In the genomic region with DNA sequence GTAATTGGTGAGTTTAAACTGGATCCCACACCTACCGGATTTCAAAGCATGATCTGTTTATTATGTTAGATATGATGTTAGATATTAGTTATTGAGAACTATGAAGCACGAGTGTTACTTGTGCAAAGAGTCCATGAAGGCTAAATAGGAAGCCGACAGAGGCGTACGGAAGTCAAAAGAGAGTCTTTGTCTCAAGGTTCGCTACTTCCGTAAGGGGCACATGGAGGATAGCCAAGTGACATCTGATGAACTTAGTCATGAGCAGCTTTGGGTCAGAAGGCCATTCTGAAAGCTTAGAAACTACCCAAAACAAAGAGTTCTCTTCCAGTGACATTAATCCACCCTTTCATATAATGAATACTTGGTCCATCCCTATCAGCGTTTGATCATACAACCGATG, we compare ENCODE assay signal across 22 mouse cellular contexts. TPM values are rescaled to one million over a fixed set of nuclear protein-coding genes. Genes with fewer than 3 reads are reported as not detected.
DNase-seq lines count a peak whose midpoint lies in the region; ATAC-seq and TF ChIP-seq lines count a peak whose summit lies in the region.
"Had no signal": no experiment of that assay in that cellular context is flagged by ENCODE, and none has a peak within 500 bp of the region (broad histone marks: within the 10 kb centered on the region; RNA-seq: fewer than 3 reads in every experiment).

No protein-coding gene starts in this region.

- no peak overlapping the region for H3K27ac ChIP-seq in kidney, embryonic 16.5 days (ENCODE audit: low read length)
- H3K27ac ChIP-seq in liver, postnatal 0 days (ENCODE audit: low read depth) = peak overlapping the region; percentile 96
- H3K27ac ChIP-seq: embryonic facial prominence, embryonic 13.5 days; embryonic facial prominence, embryonic 15.5 days; forebrain, embryonic 10.5 days; forebrain, embryonic 12.5 days had no signal

- H3K4me2 ChIP-seq in kidney, embryonic 16.5 days (replicated peaks; ENCODE audit: low read depth, low read length) = no peak overlapping the region
- H3K4me2 ChIP-seq in liver, postnatal 0 days (ENCODE audit: low read depth, low read length) = no peak overlapping the region
- H3K4me2 ChIP-seq: embryonic facial prominence, embryonic 13.5 days; embryonic facial prominence, embryonic 15.5 days; forebrain, embryonic 12.5 days had no signal

- H3K27me3 ChIP-seq in kidney, embryonic 16.5 days (ENCODE audit: insufficient read depth, low read length) = no peaks in the 10 kb centered on the region
- no peaks in the 10 kb centered on the region for H3K27me3 ChIP-seq in liver, postnatal 0 days (ENCODE audit: insufficient read depth, low read length)
- H3K27me3 ChIP-seq: embryonic facial prominence, embryonic 13.5 days; embryonic facial prominence, embryonic 15.5 days; forebrain, embryonic 12.5 days had no signal

- H3K9ac ChIP-seq in kidney, embryonic 16.5 days (replicated peaks; ENCODE audit: low read length) = no peak overlapping the region
- H3K9ac ChIP-seq in liver, postnatal 0 days (replicated peaks) = no peak overlapping the region
- H3K9ac ChIP-seq: embryonic facial prominence, embryonic 13.5 days; embryonic facial prominence, embryonic 15.5 days; forebrain, embryonic 12.5 days had no signal

- TF ChIP-seq CTCF in liver, postnatal 0 days (IDR thresholded peaks at IDR 0.05; ENCODE audit: low read depth) = no peak

- TF ChIP-seq EP300 in liver, postnatal 0 days (IDR thresholded peaks at IDR 0.05; ENCODE audit: low read depth) = no peak

- WGBS in kidney, embryonic 16.5 days = 89% methylated on average over 9 of the region's 9 CpGs
- WGBS in liver, postnatal 0 days (ENCODE audit: insufficient replicate concordance) = 75% methylated on average over 9 of the region's 9 CpGs

- peaks cover 10% of the 10 kb centered on the region for H3K4me1 ChIP-seq in kidney, embryonic 16.5 days (ENCODE audit: insufficient read depth, low read length)
- peaks cover 19% of the 10 kb centered on the region for H3K4me1 ChIP-seq in liver, postnatal 0 days (ENCODE audit: insufficient read depth)
- H3K4me1 ChIP-seq: forebrain, embryonic 12.5 days had no signal

- peak; percentile 68 for DNase-seq in kidney, adult 9 months
- DNase-seq in kidney, postnatal 14 days = no peak
- DNase-seq in kidney, postnatal 36 days = peak; percentile 43 to 56
- DNase-seq in liver, postnatal 0 days = no peak
- DNase-seq in liver = no peak
- DNase-seq: adrenal gland, adult 2 months; adrenal gland, postnatal 10 days; adrenal gland, postnatal 25 days; cerebellum, adult 11 months; cerebellum, adult 18-20 months; cerebellum, adult 8-10 months; cerebellum, adult 9-11 months; cerebellum, postnatal 14 days; cerebellum, postnatal 36 days; embryo, embryonic 11 days had no signal

- peaks cover 2% of the 10 kb centered on the region; the same call in 1 of the 2 replicates for H3K9me3 ChIP-seq in kidney, embryonic 16.5 days (ENCODE audit: low read length)
- no peaks in the 10 kb centered on the region for H3K9me3 ChIP-seq in liver, postnatal 0 days (ENCODE audit: low read length)
- H3K9me3 ChIP-seq: embryonic facial prominence, embryonic 13.5 days; embryonic facial prominence, embryonic 15.5 days; forebrain, embryonic 10.5 days; forebrain, embryonic 12.5 days had no signal

- no peak overlapping the region for H3K4me3 ChIP-seq in kidney, embryonic 16.5 days (ENCODE audit: low read length)
- 0 out of 2 replicates have a peak overlapping the region, but pooled peaks have one; percentile 36 for H3K4me3 ChIP-seq in liver, postnatal 0 days (ENCODE audit: low read depth, low read length)
- H3K4me3 ChIP-seq: embryonic facial prominence, embryonic 13.5 days; embryonic facial prominence, embryonic 15.5 days; erythroblast, embryonic 14.5 days; forebrain, embryonic 10.5 days; forebrain, embryonic 12.5 days had no signal

- no peak for ATAC-seq in kidney, embryonic 16.5 days (ENCODE audit: low FRiP score, low TSS enrichment)
- ATAC-seq in liver, postnatal 0 days = no peak
- ATAC-seq: forebrain, embryonic 14.5 days had no signal

- H3K36me3 ChIP-seq in kidney, embryonic 16.5 days (ENCODE audit: insufficient read depth, low read length) = no peaks in the 10 kb centered on the region
- 0 out of 2 replicates have a peak, but pooled peaks cover 3% of the 10 kb centered on the region for H3K36me3 ChIP-seq in liver, postnatal 0 days (replicated peaks; ENCODE audit: insufficient read depth, low read length)
- H3K36me3 ChIP-seq: embryonic facial prominence, embryonic 13.5 days; embryonic facial prominence, embryonic 15.5 days; forebrain, embryonic 10.5 days; forebrain, embryonic 12.5 days had no signal

RNA-seq across cellular contexts. Expression of gene Dusp6, which starts 27.9 kb away (rescaled TPM):
- polyA plus RNA-seq in kidney, embryonic 16.5 days (2015; fragmentation: Nextera tagmentation; extraction: Ambion mirVana) = 87.9 and 95.9 TPM in 2 replicates
- polyA plus RNA-seq in liver, postnatal 0 days (2015; fragmentation: Nextera tagmentation; extraction: Ambion mirVana) = 15.4 and 16.8 TPM in 2 replicates

Comparison
In these comparisons a context has a peak if more than half of its experiments do, and no peak if none do; other contexts are left out.
1. DNase-seq: peak in kidney, adult 9 months (single experiment) and kidney, postnatal 36 days (2 of 2); none in kidney, postnatal 14 days (single experiment), liver, postnatal 0 days (single experiment) and liver (single experiment).